Mouse (Mus musculus) lung, postnatal 0 days (tissue): ENCODE measurements around the gene Cryba1.

Source experiments
- CTCF ChIP-seq: IDR thresholded peaks from 2 replicates; pipeline ENCODE4 v1.5.1; 2016; ENCODE audit warnings: antibody characterized with exemption, mild to moderate bottlenecking
- EP300 ChIP-seq: IDR thresholded peaks from 2 replicates; pipeline ENCODE4 v1.6.1; 2016; ENCODE audit warnings: antibody characterized with exemption, mild to moderate bottlenecking, control low read depth

DNA sequence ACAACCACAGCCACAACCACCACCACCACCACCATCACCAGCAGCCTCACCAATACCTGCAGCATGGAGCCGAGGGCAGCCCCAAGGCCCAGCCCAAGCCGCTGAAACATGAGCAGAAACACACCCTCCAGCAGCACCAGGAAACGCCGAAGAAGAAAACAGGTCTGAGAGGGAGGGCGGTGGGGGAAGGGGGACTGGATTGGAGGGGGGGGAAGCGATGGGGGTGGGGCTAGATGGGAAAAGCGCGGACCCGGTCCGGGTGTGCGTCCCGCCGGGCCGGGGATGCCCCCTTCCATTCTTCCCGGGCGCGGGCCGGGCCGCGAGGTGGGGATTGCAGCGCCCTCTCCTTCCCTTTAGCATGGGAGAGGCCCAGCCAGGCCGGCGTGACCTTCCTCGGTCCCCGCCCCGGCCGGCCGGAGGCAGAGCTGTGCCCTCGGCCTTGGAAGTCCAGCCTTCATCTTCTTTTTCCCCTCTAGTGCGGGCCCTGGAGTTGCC is 38.7 kb downstream of the Cryba1 start:
- TF ChIP-seq CTCF (no peak), EP300 (no peak)
